Mouse (Mus musculus): ENCODE measurements around the gene Prelid3b. TPM values are rescaled to one million over a fixed set of nuclear protein-coding genes. Genes with fewer than 3 reads are reported as not detected.

The Prelid3b gene
- polyA plus RNA-seq, 1 experiment from 2014 or later: 132 TPM

- no peaks in the 10 kb centered on the region for H3K27me3 ChIP-seq (replicated peaks; ENCODE audit: control insufficient read depth, insufficient read depth, low read length)
- no peak overlapping the region for H3K4me3 ChIP-seq (ENCODE audit: low read depth, low read length)
- no peak overlapping the region for H3K27ac ChIP-seq (replicated peaks; ENCODE audit: low read depth, low read length)
- peaks cover 4% of the 10 kb centered on the region; the same call in 1 of the 2 replicates for H3K4me1 ChIP-seq (ENCODE audit: control insufficient read depth, insufficient read depth, low read length)
- no peak for DNase-seq (ENCODE audit: low spot score)
- H3K9me3 ChIP-seq (ENCODE audit: control insufficient read depth, low read length): no peaks in the 10 kb centered on the region
- H3K9ac ChIP-seq (ENCODE audit: low read depth, low read length): no peak overlapping the region
- no peaks in the 10 kb centered on the region for H3K36me3 ChIP-seq (ENCODE audit: control insufficient read depth, insufficient read depth, low read length)
- no peak overlapping the region for H3K4me2 ChIP-seq (ENCODE audit: low read depth, low read length)
- WGBS: 47% methylated on average over 5 of the region's 5 CpGs
- no peak for ATAC-seq (ENCODE audit: low read depth)
Measured at GRCm38 (mm10) chr2:174502321-174502720, 29.4 kb upstream of the Prelid3b start.

- ATAC-seq (ENCODE audit: low read depth) (no peak), DNase-seq (ENCODE audit: low spot score) (no peak)
- Histone ChIP-seq H3K36me3 (ENCODE audit: control insufficient read depth, insufficient read depth, low read length) (no peaks in the 10 kb centered on the region), H3K9me3 (ENCODE audit: control insufficient read depth, low read length) (no peaks in the 10 kb centered on the region), H3K4me3 (ENCODE audit: low read depth, low read length) (no peak overlapping the region), H3K9ac (ENCODE audit: low read depth, low read length) (no peak overlapping the region), H3K27ac (replicated peaks; ENCODE audit: low read depth, low read length) (no peak overlapping the region), H3K4me2 (ENCODE audit: low read depth, low read length) (no peak overlapping the region), H3K27me3 (replicated peaks; ENCODE audit: control insufficient read depth, insufficient read depth, low read length) (no peaks in the 10 kb centered on the region), H3K4me1 (ENCODE audit: control insufficient read depth, insufficient read depth, low read length) (peaks cover 4% of the 10 kb centered on the region; the same call in 1 of the 2 replicates)
- 91% methylated on average over 8 of the region's 8 CpGs for WGBS
Measured at GRCm38 (mm10) chr2:174501517-174501916, 28.6 kb upstream of the Prelid3b start.

- H3K4me2 ChIP-seq (ENCODE audit: low read depth, low read length): no peak overlapping the region
- ATAC-seq (ENCODE audit: low read depth) (no peak), DNase-seq (ENCODE audit: low spot score) (no peak)
- H3K27ac ChIP-seq (replicated peaks; ENCODE audit: low read depth, low read length): no peak overlapping the region
- H3K36me3 ChIP-seq (ENCODE audit: control insufficient read depth, insufficient read depth, low read length): no peaks in the 10 kb centered on the region
- no peak overlapping the region for H3K9ac ChIP-seq (ENCODE audit: low read depth, low read length)
- WGBS: 72% methylated on average over 14 of the region's 14 CpGs
- no peaks in the 10 kb centered on the region for H3K27me3 ChIP-seq (replicated peaks; ENCODE audit: control insufficient read depth, insufficient read depth, low read length)
- H3K4me3 ChIP-seq (ENCODE audit: low read depth, low read length): no peak overlapping the region
- H3K9me3 ChIP-seq (ENCODE audit: control insufficient read depth, low read length): no peaks in the 10 kb centered on the region
- H3K4me1 ChIP-seq (ENCODE audit: control insufficient read depth, insufficient read depth, low read length): peaks cover 4% of the 10 kb centered on the region; the same call in 1 of the 2 replicates
Measured at GRCm38 (mm10) chr2:174500814-174501503, 28.1 kb upstream of the Prelid3b start.

GRCm38 (mm10) chr2:174492858-174493257, 20.0 kb upstream of the Prelid3b start:
- H3K36me3 ChIP-seq (ENCODE audit: control insufficient read depth, insufficient read depth, low read length): no peaks in the 10 kb centered on the region
- H3K4me2 ChIP-seq (ENCODE audit: low read depth, low read length): no peak overlapping the region
- no peaks in the 10 kb centered on the region for H3K27me3 ChIP-seq (replicated peaks; ENCODE audit: control insufficient read depth, insufficient read depth, low read length)
- no peak for ATAC-seq (ENCODE audit: low read depth)
- H3K4me3 ChIP-seq (ENCODE audit: low read depth, low read length): no peak overlapping the region
- 67% methylated on average over 2 of the region's 2 CpGs for WGBS
- H3K9ac ChIP-seq (ENCODE audit: low read depth, low read length): no peak overlapping the region
- DNase-seq (ENCODE audit: low spot score): no peak
- 0 out of 2 replicates have a peak, but pooled peaks cover 3% of the 10 kb centered on the region for H3K9me3 ChIP-seq (ENCODE audit: control insufficient read depth, low read length)
- H3K27ac ChIP-seq (replicated peaks; ENCODE audit: low read depth, low read length): no peak overlapping the region
- H3K4me1 ChIP-seq (ENCODE audit: control insufficient read depth, insufficient read depth, low read length): no peaks in the 10 kb centered on the region

GRCm38 (mm10) chr2:174487005-174487404, 14.1 kb upstream of the Prelid3b start:
- Histone ChIP-seq H3K27ac (replicated peaks; ENCODE audit: low read depth, low read length) (no peak overlapping the region), H3K36me3 (ENCODE audit: control insufficient read depth, insufficient read depth, low read length) (no peaks in the 10 kb centered on the region), H3K9ac (ENCODE audit: low read depth, low read length) (no peak overlapping the region), H3K4me1 (ENCODE audit: control insufficient read depth, insufficient read depth, low read length) (no peaks in the 10 kb centered on the region), H3K4me2 (ENCODE audit: low read depth, low read length) (no peak overlapping the region), H3K9me3 (ENCODE audit: control insufficient read depth, low read length) (no peaks in the 10 kb centered on the region), H3K27me3 (replicated peaks; ENCODE audit: control insufficient read depth, insufficient read depth, low read length) (no peaks in the 10 kb centered on the region), H3K4me3 (ENCODE audit: low read depth, low read length) (no peak overlapping the region)
- WGBS: 82% methylated on average over 5 of the region's 5 CpGs
- ATAC-seq (ENCODE audit: low read depth): no peak
- DNase-seq (ENCODE audit: low spot score): no peak

GRCm38 (mm10) chr2:174478746-174479145, 5.9 kb upstream of the Prelid3b start:
- WGBS: 74% methylated on average over 5 of the region's 5 CpGs
- no peak overlapping the region for H3K4me3 ChIP-seq (ENCODE audit: low read depth, low read length)
- no peak overlapping the region for H3K27ac ChIP-seq (replicated peaks; ENCODE audit: low read depth, low read length)
- no peaks in the 10 kb centered on the region for H3K27me3 ChIP-seq (replicated peaks; ENCODE audit: control insufficient read depth, insufficient read depth, low read length)
- ATAC-seq (ENCODE audit: low read depth): no peak
- H3K9ac ChIP-seq (ENCODE audit: low read depth, low read length): no peak overlapping the region
- no peak overlapping the region for H3K4me2 ChIP-seq (ENCODE audit: low read depth, low read length)
- H3K4me1 ChIP-seq (ENCODE audit: control insufficient read depth, insufficient read depth, low read length): peaks cover under 1% of the 10 kb centered on the region; the same call in 1 of the 2 replicates
- DNase-seq (ENCODE audit: low spot score): no peak
- H3K36me3 ChIP-seq (ENCODE audit: control insufficient read depth, insufficient read depth, low read length): no peaks in the 10 kb centered on the region
- no peaks in the 10 kb centered on the region for H3K9me3 ChIP-seq (ENCODE audit: control insufficient read depth, low read length)

GRCm38 (mm10) chr2:174477543-174478319, 4.8 kb upstream of the Prelid3b start:
- Histone ChIP-seq H3K27ac (replicated peaks; ENCODE audit: low read depth, low read length) (no peak overlapping the region), H3K4me2 (ENCODE audit: low read depth, low read length) (no peak overlapping the region), H3K36me3 (ENCODE audit: control insufficient read depth, insufficient read depth, low read length) (no peaks in the 10 kb centered on the region), H3K9ac (ENCODE audit: low read depth, low read length) (no peak overlapping the region), H3K4me3 (ENCODE audit: low read depth, low read length) (no peak overlapping the region), H3K9me3 (ENCODE audit: control insufficient read depth, low read length) (no peaks in the 10 kb centered on the region), H3K4me1 (ENCODE audit: control insufficient read depth, insufficient read depth, low read length) (peaks cover 6% of the 10 kb centered on the region; the same call in 1 of the 2 replicates), H3K27me3 (replicated peaks; ENCODE audit: control insufficient read depth, insufficient read depth, low read length) (no peaks in the 10 kb centered on the region)
- ATAC-seq (ENCODE audit: low read depth): no peak
- DNase-seq (ENCODE audit: low spot score): no peak
- 71% methylated on average over 3 of the region's 3 CpGs for whole genome bisulfite sequencing

- no peak for DNase-seq (ENCODE audit: low spot score)
- WGBS: 63% methylated on average over 5 of the region's 5 CpGs
Measured at GRCm38 (mm10) chr2:174473550-174473927, 658 bp upstream of the Prelid3b start.

More at GRCm38 (mm10) chr2:174473550-174473927, 658 bp upstream of the Prelid3b start:
- no peaks in the 10 kb centered on the region for H3K9me3 ChIP-seq (ENCODE audit: control insufficient read depth, low read length)
- H3K4me1 ChIP-seq (ENCODE audit: control insufficient read depth, insufficient read depth, low read length): peaks cover 10% of the 10 kb centered on the region
- no peaks in the 10 kb centered on the region for H3K27me3 ChIP-seq (replicated peaks; ENCODE audit: control insufficient read depth, insufficient read depth, low read length)
- peaks cover 13% of the 10 kb centered on the region for H3K36me3 ChIP-seq (ENCODE audit: control insufficient read depth, insufficient read depth, low read length)
- ATAC-seq (ENCODE audit: low read depth): no peak
- peak overlapping the region; percentile 77 for H3K27ac ChIP-seq (replicated peaks; ENCODE audit: low read depth, low read length)
- H3K9ac ChIP-seq (ENCODE audit: low read depth, low read length): peak overlapping the region; percentile 64
- H3K4me3 ChIP-seq (ENCODE audit: low read depth, low read length): peak overlapping the region; percentile 68
- H3K4me2 ChIP-seq (ENCODE audit: low read depth, low read length): peak overlapping the region; percentile 84
